Mouse (Mus musculus) cerebellum, postnatal 25 days (tissue): ENCODE measurements around the gene Rnf32.

Experiments
- DNase-seq, 2 experiments: peaks; one replicate each; pipeline ENCODE4 v3.0.0; 2021; ENCODE audit warnings: mixed read lengths in 2 of 2

Rnf32 gene

GRCm38 (mm10) chr5:29274746-29275145, 79.0 kb downstream of the Rnf32 start:
- no peak for DNase-seq
